Mouse (Mus musculus) bone marrow macrophage, adult 2 months (primary cell): Measurements from ENCODE around the gene Ccdc138. TPM values are rescaled to one million over a fixed set of nuclear protein-coding genes. Genes with fewer than 3 reads are reported as not detected.

Source experiments
- H3K27ac ChIP-seq: 2 replicates; pipeline ENCODE4 v1.5.1; 2012; ENCODE audit warnings: low read depth, low read length; ENCODE audit not compliant: insufficient read depth
- H3K4me1 ChIP-seq: 2 replicates; pipeline ENCODE4 v1.6.1; 2012; ENCODE audit warnings: low read length; ENCODE audit not compliant: control insufficient read depth, insufficient read depth
- H3K4me3 ChIP-seq: 2 replicates; pipeline ENCODE4 v1.5.1; 2012; ENCODE audit warnings: mild to moderate bottlenecking, low read length, moderate library complexity; ENCODE audit not compliant: insufficient read depth
- CTCF ChIP-seq: IDR thresholded peaks from 2 replicates; pipeline ENCODE4 v1.5.1; 2012; ENCODE audit warnings: low read depth, mild to moderate bottlenecking, low read length, moderate library complexity
- POLR2A ChIP-seq: IDR thresholded peaks from 2 replicates; pipeline ENCODE4 v1.6.1; 2012; ENCODE audit warnings: mild to moderate bottlenecking, low read depth, low read length, borderline replicate concordance
- polyA plus RNA-seq: library from polyadenylated mRNA; stranded (reverse); fragments of >200 nt; gene quantifications from 2 replicates; pipeline ENCODE4 v1.2.4, GENCODE M21; 2012; ENCODE audit not compliant: missing spikeins, insufficient read depth, insufficient read length

Ccdc138 gene
- 1.1 and 1.9 TPM in 2 replicates for polyA plus RNA-seq

GRCm38 (mm10) chr10:58497320-58498284, at the start of gene Ccdc138:
TSS of gene Ccdc138 (plus strand) at chr10:58497948.
- H3K4me1 ChIP-seq, result peaks cover 2% of the 10 kb centered on the region; the same call in 1 of the 2 replicates
- peak within 1 kb of the TSS; percentile 96 for H3K4me3 ChIP-seq
- no peak for TF ChIP-seq CTCF
- TF ChIP-seq POLR2A, result no peak
- peak within 1 kb of the TSS; percentile 52 for H3K27ac ChIP-seq

GRCm38 (mm10) chr10:58451575-58451974, 46.2 kb upstream of the Ccdc138 start:
- no peak for TF ChIP-seq CTCF
- no peak for TF ChIP-seq POLR2A
- H3K4me3 ChIP-seq, result no peak overlapping the region
- peaks cover 6% of the 10 kb centered on the region; the same call in 1 of the 2 replicates for H3K4me1 ChIP-seq
- no peak overlapping the region; the same call in 1 of the 2 replicates for H3K27ac ChIP-seq

- H3K4me1 ChIP-seq, result peaks cover 6% of the 10 kb centered on the region; the same call in 1 of the 2 replicates
- H3K27ac ChIP-seq, result no peak overlapping the region
- TF ChIP-seq POLR2A, result no peak
- TF ChIP-seq CTCF, result no peak
- H3K4me3 ChIP-seq, result no peak overlapping the region
Observed at GRCm38 (mm10) chr10:58452185-58452584, 45.6 kb upstream of the Ccdc138 start.

- Histone ChIP-seq H3K4me1 (no peaks in the 10 kb centered on the region), H3K4me3 (no peak overlapping the region), H3K27ac (no peak overlapping the region)
- TF ChIP-seq CTCF (no peak), POLR2A (no peak)
Observed at GRCm38 (mm10) chr10:58459896-58460295, 37.9 kb upstream of the Ccdc138 start.

GRCm38 (mm10) chr10:58477086-58477755, 20.5 kb upstream of the Ccdc138 start:
- no peak overlapping the region for H3K4me3 ChIP-seq
- H3K4me1 ChIP-seq, result no peaks in the 10 kb centered on the region
- TF ChIP-seq CTCF (no peak), POLR2A (no peak)
- H3K27ac ChIP-seq, result no peak overlapping the region

- Histone ChIP-seq H3K4me3 (no peak overlapping the region), H3K27ac (no peak overlapping the region), H3K4me1 (no peaks in the 10 kb centered on the region)
- TF ChIP-seq CTCF (no peak), POLR2A (no peak)
Observed at GRCm38 (mm10) chr10:58478071-58478578, 19.6 kb upstream of the Ccdc138 start.

GRCm38 (mm10) chr10:58479954-58480490, 17.7 kb upstream of the Ccdc138 start:
- Histone ChIP-seq H3K27ac (no peak overlapping the region), H3K4me3 (no peak overlapping the region), H3K4me1 (no peaks in the 10 kb centered on the region)
- TF ChIP-seq CTCF (no peak), POLR2A (no peak)

GRCm38 (mm10) chr10:58491031-58491430, 6.7 kb upstream of the Ccdc138 start:
- TF ChIP-seq POLR2A, result no peak
- no peak for TF ChIP-seq CTCF
- Histone ChIP-seq H3K4me3 (no peak overlapping the region), H3K27ac (no peak overlapping the region), H3K4me1 (no peaks in the 10 kb centered on the region)

GRCm38 (mm10) chr10:58495637-58496036, 2.1 kb upstream of the Ccdc138 start:
- TF ChIP-seq POLR2A (no peak), CTCF (no peak)
- Histone ChIP-seq H3K4me3 (no peak overlapping the region), H3K27ac (no peak overlapping the region), H3K4me1 (peaks cover 2% of the 10 kb centered on the region; the same call in 1 of the 2 replicates)
